Mouse (Mus musculus) right cerebral cortex, postnatal 25 days (tissue): ENCODE measurements around the gene Bace1.
"Not testable (repeated sequence)": the region's sequence is repeated elsewhere in the genome, so short reads cannot be mapped to it uniquely, and the experiment has no call there.

Experiments used
- DNase-seq: peaks from one replicate; pipeline ENCODE4 v3.0.0; 2022

Gene Bace1

GRCm38 (mm10) chr9:45839139-45839981 lies 980 bp downstream of the Bace1 start:
- no peak for DNase-seq

GRCm38 (mm10) chr9:45839982-45840300 lies 1.6 kb downstream of the Bace1 start:
- no peak for DNase-seq

GRCm38 (mm10) chr9:45840331-45840730 lies 2.0 kb downstream of the Bace1 start:
- DNase-seq = no peak

GRCm38 (mm10) chr9:45841458-45841857 lies 3.1 kb downstream of the Bace1 start:
- DNase-seq = no peak

GRCm38 (mm10) chr9:45843007-45843406 lies 4.6 kb downstream of the Bace1 start:
- no peak for DNase-seq

- DNase-seq = no peak
Measured at GRCm38 (mm10) chr9:45843780-45844179, 5.4 kb downstream of the Bace1 start.

GRCm38 (mm10) chr9:45845541-45845940 lies 7.2 kb downstream of the Bace1 start:
- no peak for DNase-seq

- not testable (repeated sequence) for DNase-seq
Measured at GRCm38 (mm10) chr9:45846176-45846575, 7.8 kb downstream of the Bace1 start.

- DNase-seq = no peak
Measured at GRCm38 (mm10) chr9:45846891-45847460, 8.6 kb downstream of the Bace1 start.

- DNase-seq = peak; percentile 64
Measured at GRCm38 (mm10) chr9:45849528-45850408, 11.4 kb downstream of the Bace1 start.

GRCm38 (mm10) chr9:45850528-45851155 lies 12.3 kb downstream of the Bace1 start:
- DNase-seq = no peak

- no peak for DNase-seq
Measured at GRCm38 (mm10) chr9:45851330-45851729, 12.9 kb downstream of the Bace1 start.

- no peak for DNase-seq
Measured at GRCm38 (mm10) chr9:45851776-45852175, 13.4 kb downstream of the Bace1 start.

- no peak for DNase-seq
Measured at GRCm38 (mm10) chr9:45853695-45854094, 15.3 kb downstream of the Bace1 start.

GRCm38 (mm10) chr9:45854136-45854535 lies 15.8 kb downstream of the Bace1 start:
- no peak for DNase-seq

- no peak for DNase-seq
Measured at GRCm38 (mm10) chr9:45859364-45859763, 21.0 kb downstream of the Bace1 start.

GRCm38 (mm10) chr9:45861813-45862212 lies 23.4 kb downstream of the Bace1 start:
- DNase-seq = no peak

GRCm38 (mm10) chr9:45869181-45869580 lies 30.8 kb downstream of the Bace1 start:
- no peak for DNase-seq

- DNase-seq = no peak
Measured at GRCm38 (mm10) chr9:45870265-45870664, 31.9 kb downstream of the Bace1 start.

GRCm38 (mm10) chr9:45877928-45878327 lies 39.5 kb downstream of the Bace1 start:
- DNase-seq = no peak

GRCm38 (mm10) chr9:45893681-45894080 lies 55.3 kb downstream of the Bace1 start:
- no peak for DNase-seq

GRCm38 (mm10) chr9:45905196-45905595 lies 66.8 kb downstream of the Bace1 start:
- DNase-seq = no peak

- DNase-seq = peak; percentile 24
Measured at GRCm38 (mm10) chr9:45905811-45906237, 67.4 kb downstream of the Bace1 start.
